8 mouse cellular contexts compared by ENCODE assay signal in genomic region chr15:97992027-97992711, GRCm38 (mm10). TPM values are rescaled to one million over a fixed set of nuclear protein-coding genes. Genes with fewer than 3 reads are reported as not detected.
DNase-seq lines count a peak whose midpoint lies in the region; ATAC-seq and TF ChIP-seq lines count a peak whose summit lies in the region.

No protein-coding gene starts in this region.

- H3K9me3 ChIP-seq in heart, embryonic 11.5 days (replicated peaks; ENCODE audit: control insufficient read depth, low read length), result no peaks in the 10 kb centered on the region
- no peaks in the 10 kb centered on the region for H3K9me3 ChIP-seq in ES-Bruce4 (replicated peaks; ENCODE audit: control insufficient read depth, insufficient read depth, low read length, poor library complexity, severe bottlenecking)
- no peaks in the 10 kb centered on the region for H3K9me3 ChIP-seq in forebrain, embryonic 15.5 days
- no peaks in the 10 kb centered on the region for H3K9me3 ChIP-seq in liver, embryonic 15.5 days (replicated peaks)

- WGBS in heart, embryonic 11.5 days (ENCODE audit: insufficient replicate concordance), result 40% methylated on average over 13 of the region's 13 CpGs
- WGBS in forebrain, embryonic 15.5 days, result 25% methylated on average over 13 of the region's 13 CpGs
- WGBS in liver, embryonic 15.5 days (ENCODE audit: insufficient replicate concordance), result 56% methylated on average over 13 of the region's 13 CpGs

- H3K9ac ChIP-seq in heart, embryonic 11.5 days (ENCODE audit: low read depth, low read length), result peak overlapping the region; percentile 71
- H3K9ac ChIP-seq in ES-Bruce4 (ENCODE audit: low read depth, poor library complexity, severe bottlenecking), result peak overlapping the region; percentile 35
- H3K9ac ChIP-seq in forebrain, embryonic 15.5 days (replicated peaks), result no peak overlapping the region
- no peak overlapping the region for H3K9ac ChIP-seq in liver, embryonic 15.5 days

- H3K27me3 ChIP-seq in heart, embryonic 11.5 days (ENCODE audit: control insufficient read depth, insufficient read depth, low read length), result no peaks in the 10 kb centered on the region
- H3K27me3 ChIP-seq in ES-Bruce4 (ENCODE audit: control insufficient read depth, insufficient read depth, low read length, poor library complexity, severe bottlenecking), result no peaks in the 10 kb centered on the region
- no peaks in the 10 kb centered on the region for H3K27me3 ChIP-seq in forebrain, embryonic 15.5 days
- H3K27me3 ChIP-seq in liver, embryonic 15.5 days, result peaks cover 43% of the 10 kb centered on the region

- DNase-seq in heart, postnatal 25 days (ENCODE audit: low spot score), result no peak
- DNase-seq in ovary, postnatal 36 days (ENCODE audit: low spot score), result no peak
- no peak for DNase-seq in cerebellum, postnatal 25 days
- DNase-seq in left cerebral cortex, adult 18-20 months (ENCODE audit: low spot score in 2 of 2), result no peak

- intact Hi-C loops in heart, postnatal 25 days (cut with DNase I), result no loop called here

- peaks cover 24% of the 10 kb centered on the region for H3K4me1 ChIP-seq in heart, embryonic 11.5 days (ENCODE audit: control insufficient read depth, insufficient read depth, low read length)
- H3K4me1 ChIP-seq in ES-Bruce4 (ENCODE audit: control insufficient read depth, insufficient read depth, low read length), result peaks cover 13% of the 10 kb centered on the region
- H3K4me1 ChIP-seq in forebrain, embryonic 15.5 days, result peaks cover 61% of the 10 kb centered on the region
- H3K4me1 ChIP-seq in liver, embryonic 15.5 days (replicated peaks), result peaks cover 9% of the 10 kb centered on the region; the same call in 1 of the 2 replicates

- ATAC-seq in heart, embryonic 11.5 days (replicated peaks; ENCODE audit: insufficient number of reproducible peaks, low FRiP score, low TSS enrichment), result 0 out of 2 replicates have a peak, but pooled peaks have one; percentile 33
- ATAC-seq in forebrain, embryonic 15.5 days (replicated peaks), result peak; percentile 12
- ATAC-seq in liver, embryonic 15.5 days (ENCODE audit: insufficient read depth), result no peak

- TF ChIP-seq POLR2A in ES-Bruce4 (IDR thresholded peaks at IDR 0.05; ENCODE audit: insufficient read depth, low read length), result no peak

- no peak overlapping the region for H3K4me3 ChIP-seq in heart, embryonic 11.5 days (ENCODE audit: low read depth, low read length)
- peak overlapping the region; percentile 4 for H3K4me3 ChIP-seq in ES-Bruce4 (ENCODE audit: low read depth, low read length)
- peak overlapping the region; percentile 31 for H3K4me3 ChIP-seq in forebrain, embryonic 15.5 days
- no peak overlapping the region for H3K4me3 ChIP-seq in liver, embryonic 15.5 days (replicated peaks)

- TF ChIP-seq CTCF in ES-Bruce4 (IDR thresholded peaks at IDR 0.05; ENCODE audit: low read depth, low read length), result no peak

- H3K36me3 ChIP-seq in heart, embryonic 11.5 days (ENCODE audit: control insufficient read depth, insufficient read depth, low read length), result peaks cover 2% of the 10 kb centered on the region; the same call in 1 of the 2 replicates
- H3K36me3 ChIP-seq in ES-Bruce4 (ENCODE audit: control insufficient read depth, insufficient read depth, low read length, poor library complexity, severe bottlenecking), result no peaks in the 10 kb centered on the region
- no peaks in the 10 kb centered on the region for H3K36me3 ChIP-seq in forebrain, embryonic 15.5 days
- H3K36me3 ChIP-seq in liver, embryonic 15.5 days (replicated peaks), result no peaks in the 10 kb centered on the region

- H3K4me2 ChIP-seq in heart, embryonic 11.5 days, result peak overlapping the region; percentile 57; the same call in 1 of the 2 replicates
- H3K4me2 ChIP-seq in forebrain, embryonic 15.5 days (replicated peaks), result peak overlapping the region; percentile 49
- H3K4me2 ChIP-seq in liver, embryonic 15.5 days, result peak overlapping the region; percentile 34; the same call in 1 of the 2 replicates

- H3K27ac ChIP-seq in heart, embryonic 11.5 days (ENCODE audit: low read depth, low read length), result peak overlapping the region; percentile 80
- no peak overlapping the region for H3K27ac ChIP-seq in ES-Bruce4 (ENCODE audit: insufficient read depth, low read length)
- peak overlapping the region; percentile 90 for H3K27ac ChIP-seq in forebrain, embryonic 15.5 days (replicated peaks)
- no peak overlapping the region for H3K27ac ChIP-seq in liver, embryonic 15.5 days (replicated peaks)

- TF ChIP-seq EP300 in ES-Bruce4 (IDR thresholded peaks at IDR 0.05; ENCODE audit: insufficient read depth, low read depth, low read length), result no peak

RNA-seq across cellular contexts. Expression of gene Col2a1, which starts 12.3 kb away (rescaled TPM):
- polyA plus RNA-seq in heart, embryonic 11.5 days (2014; fragmentation: Nextera tagmentation; extraction: Ambion mirVana), result 61.9 and 80.7 TPM in 2 replicates
- under 1 TPM; 0.36 to 0.52 TPM for total RNA-seq in heart, postnatal 25 days (2021)
- polyA plus RNA-seq in ES-Bruce4 (2011; ENCODE audit: insufficient read depth, insufficient read length, low read depth, missing spikeins), result 12.9 and 13.1 TPM in 2 replicates
- polyA plus RNA-seq in forebrain, embryonic 15.5 days (2015; fragmentation: Nextera tagmentation; extraction: Ambion mirVana), result 25.6 and 25.8 TPM in 2 replicates
- 0.48 and 5.3 TPM in 2 replicates for polyA plus RNA-seq in liver, embryonic 15.5 days (2015; fragmentation: Nextera tagmentation; extraction: Ambion mirVana)
- total RNA-seq in left cerebral cortex, adult 18-20 months (2021), result under 1 TPM; 0.86 to 0.91 TPM

RNA-seq across cellular contexts. Expression of gene Tmem106c, which starts 28.2 kb away (rescaled TPM):
- 30.1 and 34.9 TPM in 2 replicates for polyA plus RNA-seq in heart, embryonic 11.5 days (2014; fragmentation: Nextera tagmentation; extraction: Ambion mirVana)
- 10 to 100 TPM; 10.9 to 15.3 TPM for total RNA-seq in heart, postnatal 25 days (2021)
- polyA plus RNA-seq in ES-Bruce4 (2011; ENCODE audit: insufficient read depth, insufficient read length, low read depth, missing spikeins), result 48.5 and 49.2 TPM in 2 replicates
- polyA plus RNA-seq in forebrain, embryonic 15.5 days (2015; fragmentation: Nextera tagmentation; extraction: Ambion mirVana), result 60.8 and 66.2 TPM in 2 replicates
- polyA plus RNA-seq in liver, embryonic 15.5 days (2015; fragmentation: Nextera tagmentation; extraction: Ambion mirVana), result 14.2 and 15.8 TPM in 2 replicates
- total RNA-seq in left cerebral cortex, adult 18-20 months (2021), result 10 to 100 TPM; 33.2 to 34.9 TPM

Comparison
In these comparisons a context has a peak if more than half of its experiments do, and no peak if none do; other contexts are left out.
1. H3K27ac ChIP-seq: peak in heart, embryonic 11.5 days (single experiment) and forebrain, embryonic 15.5 days (single experiment); none in ES-Bruce4 (single experiment) and liver, embryonic 15.5 days (single experiment).
2. H3K4me3 ChIP-seq: peak in ES-Bruce4 (single experiment) and forebrain, embryonic 15.5 days (single experiment); none in heart, embryonic 11.5 days (single experiment) and liver, embryonic 15.5 days (single experiment).
3. H3K9ac ChIP-seq: peak in heart, embryonic 11.5 days (single experiment) and ES-Bruce4 (single experiment); none in forebrain, embryonic 15.5 days (single experiment) and liver, embryonic 15.5 days (single experiment).
4. Peak in every context shown above with its lines, with median percentiles within 50 percentile points of each other: H3K4me2 ChIP-seq.